ENCODE assay signal across 8 mouse cellular contexts in genomic region chr17:67698301-67698700, GRCm38 (mm10). TPM values are rescaled to one million over a fixed set of nuclear protein-coding genes. Genes with fewer than 3 reads are reported as not detected.
DNase-seq lines count a peak whose midpoint lies in the region; ATAC-seq and TF ChIP-seq lines count a peak whose summit lies in the region.

No protein-coding gene starts in this region.

- H3K9ac ChIP-seq in hindbrain, embryonic 14.5 days: peak overlapping the region; percentile 87
- peak overlapping the region; percentile 89 for H3K9ac ChIP-seq in midbrain, embryonic 13.5 days (replicated peaks)

- H3K4me3 ChIP-seq in left cerebral cortex, adult 2 months: peak overlapping the region; percentile 16
- H3K4me3 ChIP-seq in hindbrain, embryonic 14.5 days (replicated peaks; ENCODE audit: low read length): peak overlapping the region; percentile 73
- H3K4me3 ChIP-seq in midbrain, embryonic 13.5 days (replicated peaks): peak overlapping the region; percentile 82

- H3K9me3 ChIP-seq in hindbrain, embryonic 14.5 days (ENCODE audit: control insufficient read depth, low read length): no peaks in the 10 kb centered on the region
- H3K9me3 ChIP-seq in midbrain, embryonic 13.5 days: no peaks in the 10 kb centered on the region

- peak overlapping the region; percentile 97 for H3K4me2 ChIP-seq in hindbrain, embryonic 14.5 days (replicated peaks)
- H3K4me2 ChIP-seq in midbrain, embryonic 13.5 days (replicated peaks): peak overlapping the region; percentile 96

- H3K36me3 ChIP-seq in hindbrain, embryonic 14.5 days (replicated peaks; ENCODE audit: control insufficient read depth, insufficient read depth): no peaks in the 10 kb centered on the region
- H3K36me3 ChIP-seq in midbrain, embryonic 13.5 days: no peaks in the 10 kb centered on the region

- 0% methylated on average over 13 of the region's 13 CpGs for WGBS in hindbrain, embryonic 14.5 days
- WGBS in midbrain, embryonic 13.5 days: 0% methylated on average over 13 of the region's 13 CpGs

- H3K27me3 ChIP-seq in hindbrain, embryonic 14.5 days (ENCODE audit: control insufficient read depth, insufficient read depth, low read length): no peaks in the 10 kb centered on the region
- peaks cover 11% of the 10 kb centered on the region; the same call in 1 of the 2 replicates for H3K27me3 ChIP-seq in midbrain, embryonic 13.5 days

- TF ChIP-seq CTCF in left cerebral cortex, adult 2 months (IDR thresholded peaks at IDR 0.05): no peak

- H3K27ac ChIP-seq in left cerebral cortex, adult 2 months: no peak overlapping the region
- peak overlapping the region; percentile 65 for H3K27ac ChIP-seq in hindbrain, embryonic 14.5 days
- peak overlapping the region; percentile 76 for H3K27ac ChIP-seq in midbrain, embryonic 13.5 days

- DNase-seq in left cerebral cortex, adult 2 months (ENCODE audit: extremely low spot score in 1 of 2, low spot score in 2 of 2): no peak
- no peak for DNase-seq in left cerebral cortex, adult 8-10 months (ENCODE audit: low spot score in 2 of 2)
- peak; percentile 39 for DNase-seq in embryo, embryonic 11.5 days (ENCODE audit: low read depth, low spot score)
- peak; percentile 61 for DNase-seq in hindbrain, embryonic 14.5 days (ENCODE audit: low spot score)
- DNase-seq in urinary bladder, postnatal 10 days (ENCODE audit: low spot score): no peak
- no peak for DNase-seq in ovary, postnatal 10 days (ENCODE audit: low spot score)
- no peak for DNase-seq in lung, postnatal 4 days

- peaks cover 25% of the 10 kb centered on the region for H3K4me1 ChIP-seq in hindbrain, embryonic 14.5 days (replicated peaks; ENCODE audit: control insufficient read depth, insufficient read depth, low read length)
- peaks cover 48% of the 10 kb centered on the region for H3K4me1 ChIP-seq in midbrain, embryonic 13.5 days (replicated peaks)

- intact Hi-C loops in left cerebral cortex, adult 2 months (cut with DNase I): no loop called here

- ATAC-seq in hindbrain, embryonic 14.5 days (ENCODE audit: low FRiP score): 0 out of 2 replicates have a peak, but pooled peaks have one; percentile 43
- peak; percentile 82 for ATAC-seq in midbrain, embryonic 13.5 days

RNA-seq across cellular contexts. Expression of gene Lama1, which starts 1.2 kb away (rescaled TPM):
- total RNA-seq in left cerebral cortex, adult 2 months (2021): 1 to 10 TPM; 4.3 to 5.2 TPM
- total RNA-seq in left cerebral cortex, adult 8-10 months (2022): 1 to 10 TPM; 2.9 to 4.5 (median 3.6) TPM
- 10.5 and 15.4 TPM in 2 replicates for polyA plus RNA-seq in hindbrain, embryonic 14.5 days (2014; fragmentation: Nextera tagmentation; extraction: Ambion mirVana)
- polyA plus RNA-seq in midbrain, embryonic 13.5 days (2015; fragmentation: Nextera tagmentation; extraction: Ambion mirVana): 7.3 and 10.3 TPM in 2 replicates

Comparison
In these comparisons a context has a peak if more than half of its experiments do, and no peak if none do; other contexts are left out.
1. DNase-seq: peak in embryo, embryonic 11.5 days (single experiment) and hindbrain, embryonic 14.5 days (single experiment); none in left cerebral cortex, adult 2 months (0 of 2), left cerebral cortex, adult 8-10 months (0 of 2), urinary bladder, postnatal 10 days (single experiment), ovary, postnatal 10 days (single experiment) and lung, postnatal 4 days (0 of 2).
2. H3K4me3 ChIP-seq: peak in every context shown above with its lines; median percentile 82 in midbrain, embryonic 13.5 days; 73 in hindbrain, embryonic 14.5 days; 16 in left cerebral cortex, adult 2 months.